Mouse (Mus musculus) C2C12 (cell line): ENCODE data around the gene Tial1.

Source experiments
- CEBPB ChIP-seq: IDR thresholded peaks from one replicate; pipeline ENCODE4 v1.6.1; 2011; ENCODE audit warnings: low read depth, mild to moderate bottlenecking, control low read depth, moderate library complexity
- CTCF ChIP-seq: IDR thresholded peaks from one replicate; pipeline ENCODE4 v1.5.1; 2011; ENCODE audit not compliant: control insufficient read depth, insufficient read depth, insufficient read length
- FOSL1 ChIP-seq: IDR thresholded peaks from one replicate; pipeline ENCODE4 v1.8.0; 2011; ENCODE audit warnings: mild to moderate bottlenecking, low read length; ENCODE audit not compliant: poor library complexity, insufficient read depth, severe bottlenecking
- MAX ChIP-seq: IDR thresholded peaks from one replicate; pipeline ENCODE4 v1.6.1; 2011; ENCODE audit warnings: mild to moderate bottlenecking, control low read depth
- MYOD1 ChIP-seq: IDR thresholded peaks from one replicate; pipeline ENCODE4 v1.6.1; 2011; ENCODE audit warnings: low read depth; ENCODE audit not compliant: control insufficient read depth, insufficient read length
- MYOG ChIP-seq: IDR thresholded peaks from one replicate; pipeline ENCODE4 v1.6.1; 2011; ENCODE audit not compliant: control insufficient read depth, insufficient read length; ENCODE audit errors: extremely low read depth
- USF1 ChIP-seq: IDR thresholded peaks from one replicate; pipeline ENCODE4 v1.6.1; 2011; ENCODE audit warnings: low read depth, mild to moderate bottlenecking, control low read depth, moderate library complexity

DNA sequence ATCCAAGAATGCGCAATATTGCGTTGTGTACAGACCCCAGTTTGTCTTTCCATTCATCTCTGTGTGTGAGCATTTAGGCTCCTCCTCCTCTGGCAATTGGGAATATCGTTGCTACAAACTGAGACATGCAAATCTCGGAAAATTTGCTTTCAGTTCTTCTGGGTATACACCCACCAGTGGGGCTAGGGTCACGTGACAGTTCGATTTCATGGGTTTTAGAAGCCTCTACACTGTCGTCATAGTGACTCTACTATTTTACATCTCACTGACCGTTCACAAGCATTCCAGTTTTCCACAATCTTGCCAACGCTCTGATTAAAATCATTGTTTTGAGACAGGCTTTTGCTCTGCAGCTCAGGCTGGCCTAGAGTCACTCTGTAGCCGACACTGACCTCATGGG, 28.9 kb downstream of the Tial1 start:
- TF ChIP-seq MYOD1, result no peak
- no peak for TF ChIP-seq CTCF
- no peak for TF ChIP-seq MAX
- TF ChIP-seq USF1, result peak; percentile 54
- TF ChIP-seq MYOG, result no peak
- no peak for TF ChIP-seq FOSL1
- TF ChIP-seq CEBPB, result no peak
